Mouse (Mus musculus) ES-E14 (cell line): ENCODE results near the gene Cd37. TPM values are rescaled to one million over a fixed set of nuclear protein-coding genes. Genes with fewer than 3 reads are reported as not detected.

ENCODE experiments used
- DNase-seq: peaks from one replicate; pipeline ENCODE4 v3.0.0-alpha.2; 2013; ENCODE audit warnings: low read depth, low spot score
- H3K27ac ChIP-seq: 2 replicates; pipeline ENCODE4 v1.5.1; 2012; ENCODE audit warnings: low read depth, mild to moderate bottlenecking, low read length, moderate library complexity, mixed read lengths; ENCODE audit not compliant: poor library complexity, insufficient read depth, severe bottlenecking
- H3K36me3 ChIP-seq: 2 replicates; pipeline ENCODE4 v1.6.1; 2012; ENCODE audit warnings: mild to moderate bottlenecking, low read length, moderate library complexity, mixed read lengths; ENCODE audit not compliant: control insufficient read depth, poor library complexity, insufficient read depth, severe bottlenecking
- H3K4me1 ChIP-seq, 2 experiments: fragments of 150-350 bp in 1 of 2; sonication (generic) in 1 of 2; 2 replicates each; pipeline ENCODE4 v1.6.1; 2012; ENCODE audit warnings: low read length in 2 of 2, mild to moderate bottlenecking in 1 of 2, mixed read lengths in 1 of 2; ENCODE audit not compliant: control insufficient read depth in 2 of 2, insufficient read depth in 2 of 2, poor library complexity in 1 of 2
- H3K4me3 ChIP-seq, 2 experiments: fragments of 150-350 bp in 1 of 2; sonication (generic) in 1 of 2; 2 replicates each; pipeline ENCODE4 v1.5.1; 2012; ENCODE audit warnings: low read length in 2 of 2, low read depth in 1 of 2, mild to moderate bottlenecking in 1 of 2, mixed read lengths in 1 of 2; ENCODE audit not compliant: insufficient read depth in 1 of 2, poor library complexity in 1 of 2, severe bottlenecking in 1 of 2
- H3K9ac ChIP-seq: 2 replicates; pipeline ENCODE4 v1.6.1; 2012; ENCODE audit warnings: low read depth, mild to moderate bottlenecking, low read length, mixed read lengths; ENCODE audit not compliant: poor library complexity, insufficient read depth, severe bottlenecking
- H3K9me3 ChIP-seq: fragments of 150-350 bp; sonication (generic); 2 replicates; pipeline ENCODE4 v1.6.1; 2012; ENCODE audit warnings: low read depth, mild to moderate bottlenecking, low read length; ENCODE audit not compliant: control insufficient read depth, insufficient read depth
- CHD2 ChIP-seq: IDR thresholded peaks from 2 replicates; pipeline ENCODE4 v1.6.1; 2014; ENCODE audit warnings: mild to moderate bottlenecking, low read depth, low read length, inconsistent platforms
- HCFC1 ChIP-seq: IDR thresholded peaks from 2 replicates; pipeline ENCODE4 v1.6.1; 2012; ENCODE audit warnings: low read length, inconsistent platforms, borderline replicate concordance; ENCODE audit not compliant: insufficient read depth
- MAFK ChIP-seq: IDR thresholded peaks from 2 replicates; pipeline ENCODE4 v1.6.1; 2014; ENCODE audit warnings: mild to moderate bottlenecking, low read depth, low read length, inconsistent platforms; ENCODE audit not compliant: insufficient read depth
- ZC3H11A ChIP-seq: IDR thresholded peaks from 2 replicates; pipeline ENCODE4 v1.6.1; 2012; ENCODE audit warnings: low read depth, mild to moderate bottlenecking, inconsistent platforms, low read length, borderline replicate concordance
- ZNF384 ChIP-seq: IDR thresholded peaks from 2 replicates; pipeline ENCODE4 v1.6.1; 2012; ENCODE audit warnings: low read depth, low read length, inconsistent platforms
- in situ Hi-C, 2 experiments: fragments of 600-800 bp; cut with MboI; formaldehyde crosslinking; loops; one replicate each; pipeline ENCODE4 v1.15.1; 2025; ENCODE audit warnings: low sequenced_read_pairs in 2 of 2, inconsistent platforms in 1 of 2; ENCODE audit not compliant: unreplicated experiment in 2 of 2
- total RNA-seq: library from RNA; depleted of rRNA; stranded (reverse); fragments of 300-350 nt; gene quantifications from 2 replicates; pipeline ENCODE4 v1.2.3, GENCODE M21; 2012; rRNA removed

Gene Cd37
- total RNA-seq, 1 experiment: 50.8 TPM

DNA sequence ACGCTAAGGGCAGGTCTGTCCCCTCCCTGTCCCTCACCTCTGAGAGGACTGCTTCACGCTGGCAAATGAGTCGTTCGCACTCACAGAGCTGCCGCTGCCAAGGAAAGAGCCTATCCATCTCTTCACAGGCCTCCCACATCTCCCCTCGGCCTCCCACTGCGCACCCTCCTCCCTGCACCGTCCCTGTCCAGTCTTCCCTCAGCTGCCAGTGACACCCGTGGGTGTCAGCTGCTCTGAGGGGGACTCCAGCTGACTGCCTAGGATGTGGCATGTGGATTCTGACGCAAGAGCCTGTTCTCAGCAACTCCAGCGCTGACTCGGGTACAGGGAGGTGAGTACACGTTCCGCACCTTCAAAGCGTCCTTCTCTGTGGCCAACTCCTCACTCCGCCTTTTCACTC, 49.3 kb downstream of the Cd37 start:
- in situ Hi-C loops: no loop called here

DNA sequence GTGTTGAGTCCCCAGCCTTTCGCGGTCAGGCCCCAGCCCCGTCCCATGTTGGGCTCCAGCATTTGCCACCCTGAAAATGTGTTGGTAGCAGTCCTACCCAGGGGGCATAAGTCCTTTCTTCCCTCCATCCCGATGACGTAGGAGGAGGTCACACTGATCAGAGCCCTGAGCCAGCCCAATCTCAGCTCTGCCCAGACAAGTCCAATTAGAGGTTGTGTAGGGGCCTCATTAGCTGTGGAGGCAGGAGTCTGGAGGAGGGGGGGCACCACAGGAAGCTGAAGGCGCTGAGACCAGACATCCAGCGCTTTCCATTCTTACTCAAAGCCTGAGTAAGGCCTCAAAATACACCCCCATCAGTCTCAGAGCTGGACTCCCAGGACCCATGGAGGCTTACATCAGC, 53.0 kb downstream of the Cd37 start:
- Histone ChIP-seq H3K36me3 (no peaks in the 10 kb centered on the region), H3K4me1 (peaks cover 0 to 16% of the 10 kb centered on the region in 2 experiments; a peak in 3 of 4 replicates), H3K9me3 (no peaks in the 10 kb centered on the region), H3K4me3 (no peak overlapping the region), H3K27ac (no peak overlapping the region), H3K9ac (no peak overlapping the region)
- TF ChIP-seq HCFC1 (no peak), ZC3H11A (no peak), ZNF384 (no peak), MAFK (no peak), CHD2 (no peak)
- in situ Hi-C loops: no loop called here
- no peak for DNase-seq

More for the DNA sequence above, 49.3 kb downstream of the Cd37 start:
- Histone ChIP-seq H3K27ac (no peak overlapping the region; the same call in 1 of the 2 replicates), H3K4me3 (peak overlapping the region in 1 of 2 experiments; percentile 41; a peak in 2 of 4 replicates), H3K9me3 (no peaks in the 10 kb centered on the region), H3K4me1 (peaks cover 0 to 26% of the 10 kb centered on the region in 2 experiments; a peak in 2 of 4 replicates), H3K9ac (peak overlapping the region; percentile 30; the same call in 1 of the 2 replicates), H3K36me3 (no peaks in the 10 kb centered on the region)
- TF ChIP-seq ZC3H11A: no peak
- TF ChIP-seq MAFK: no peak
- TF ChIP-seq HCFC1: no peak
- TF ChIP-seq ZNF384: no peak
- TF ChIP-seq CHD2: no peak
- no peak for DNase-seq

GRCm38 (mm10) chr7:45183672-45184071, 55.2 kb downstream of the Cd37 start:
- no peaks in the 10 kb centered on the region for H3K36me3 ChIP-seq
- no peak overlapping the region for H3K9ac ChIP-seq
- no peaks in the 10 kb centered on the region for H3K9me3 ChIP-seq
- TF ChIP-seq ZC3H11A: no peak
- no peak for TF ChIP-seq MAFK
- TF ChIP-seq CHD2: no peak
- TF ChIP-seq ZNF384: no peak
- TF ChIP-seq HCFC1: no peak
- H3K4me1 ChIP-seq: peaks cover 0 to 11% of the 10 kb centered on the region in 2 experiments; a peak in 3 of 4 replicates
- in situ Hi-C loops: no loop called here
- no peak overlapping the region for H3K4me3 ChIP-seq
- no peak for DNase-seq
- H3K27ac ChIP-seq: no peak overlapping the region

Other genes starting within 250 kb of the Cd37 start
- 45.9 and 68.4 TPM in 2 replicates for gene Irf3, start 241.5 kb downstream of the Cd37 start, total RNA-seq
- 11.9 and 13.0 TPM in 2 replicates for gene Bcl2l12, start 240.4 kb downstream of the Cd37 start, total RNA-seq
- gene Scaf1, start 222.8 kb downstream of the Cd37 start, total RNA-seq: 39.0 and 39.2 TPM in 2 replicates
- gene Rras, start 221.2 kb downstream of the Cd37 start, total RNA-seq: 11.1 and 14.4 TPM in 2 replicates
- 32.3 and 37.5 TPM in 2 replicates for gene Prr12, start 186.2 kb downstream of the Cd37 start, total RNA-seq
- gene Nosip, start 176.7 kb downstream of the Cd37 start, total RNA-seq: 94.2 and 106 TPM in 2 replicates
- 9.8 and 11.4 TPM in 2 replicates for gene Prrg2, start 176.4 kb downstream of the Cd37 start, total RNA-seq
- 137 and 207 TPM in 2 replicates for gene Rcn3, start 146.9 kb downstream of the Cd37 start, total RNA-seq
- 10.6 and 15.1 TPM in 2 replicates for gene Fcgrt, start 135.3 kb downstream of the Cd37 start, total RNA-seq
- 1,746 and 1,854 TPM in 2 replicates for gene Rps11, start 114.7 kb downstream of the Cd37 start, total RNA-seq
- 3,971 and 5,136 TPM in 2 replicates for gene Rpl13a, start 110.4 kb downstream of the Cd37 start, total RNA-seq
- 0.36 and 0.90 TPM in 2 replicates for gene Gm45713, start 102.9 kb downstream of the Cd37 start, total RNA-seq
- 1.8 and 1.9 TPM in 2 replicates for gene Flt3l, start 102.7 kb downstream of the Cd37 start, total RNA-seq
- 69.9 and 70.2 TPM in 2 replicates for gene Pih1d1, start 84.8 kb downstream of the Cd37 start, total RNA-seq
- 108 and 115 TPM in 2 replicates for gene Aldh16a1, start 84.5 kb downstream of the Cd37 start, total RNA-seq
- 3.4 and 4.4 TPM in 2 replicates for gene Slc17a7, start 75.2 kb downstream of the Cd37 start, total RNA-seq
- 0.11 TPM in 1 of 2 replicates, not detected in the other for gene Gfy, start 59.5 kb downstream of the Cd37 start, total RNA-seq
- gene Pth2, start 58.1 kb downstream of the Cd37 start, total RNA-seq: 0.54 TPM in 1 of 2 replicates, not detected in the other
- 2.4 and 2.7 TPM in 2 replicates for gene Ccdc155, start 34.2 kb downstream of the Cd37 start, total RNA-seq
- 4.7 and 6.9 TPM in 2 replicates for gene Dkkl1, start 27.0 kb downstream of the Cd37 start, total RNA-seq
- gene Tead2, start 23.4 kb downstream of the Cd37 start, total RNA-seq: 95.9 and 111 TPM in 2 replicates
- gene Slc6a16, start 2.0 kb upstream of the Cd37 start, total RNA-seq: 12.7 and 14.6 TPM in 2 replicates
- 0.21 and 0.67 TPM in 2 replicates for gene Slc6a21, start 38.4 kb upstream of the Cd37 start, total RNA-seq
- gene Trpm4, start 94.7 kb upstream of the Cd37 start, total RNA-seq: 26.5 and 48.5 TPM in 2 replicates
- gene Hrc, start 96.2 kb upstream of the Cd37 start, total RNA-seq: 0.71 and 1.4 TPM in 2 replicates
- 6.9 and 12.6 TPM in 2 replicates for gene Ppfia3, start 127.9 kb upstream of the Cd37 start, total RNA-seq
- gene Lin7b, start 131.5 kb upstream of the Cd37 start, total RNA-seq: 5.6 and 11.3 TPM in 2 replicates
- gene Snrnp70, start 156.6 kb upstream of the Cd37 start, total RNA-seq: 303 and 310 TPM in 2 replicates
- 0.85 and 2.3 TPM in 2 replicates for gene Kcna7, start 166.5 kb upstream of the Cd37 start, total RNA-seq
- gene Ntf5, start 174.6 kb upstream of the Cd37 start, total RNA-seq: 2.4 and 3.6 TPM in 2 replicates
- 0.37 TPM in 1 of 2 replicates, not detected in the other for gene Lhb, start 181.7 kb upstream of the Cd37 start, total RNA-seq
- gene Gys1, start 195.7 kb upstream of the Cd37 start, total RNA-seq: 26.1 and 26.8 TPM in 2 replicates
- 228 and 281 TPM in 2 replicates for gene Ruvbl2, start 199.0 kb upstream of the Cd37 start, total RNA-seq
- gene Ftl1, start 220.8 kb upstream of the Cd37 start, total RNA-seq: 398 and 408 TPM in 2 replicates
- gene Bax, start 227.8 kb upstream of the Cd37 start, total RNA-seq: 388 and 591 TPM in 2 replicates
- 2.6 TPM in 2 replicates for gene Tulp2, start 242.8 kb upstream of the Cd37 start, total RNA-seq
- gene Gm45808, start 247.7 kb upstream of the Cd37 start, total RNA-seq: 0.71 TPM in 1 of 2 replicates, not detected in the other
- 3.6 and 5.3 TPM in 2 replicates for gene Dhdh, start 249.7 kb upstream of the Cd37 start, total RNA-seq